Mouse (Mus musculus) cerebellum, adult 11-12 months (tissue): Measurements from ENCODE around the gene Glrp1.
A peak's percentile ranks its signal among the peaks of the same experiment; 100 is the strongest.

ENCODE experiments used
- DNase-seq: peaks from one replicate; pipeline ENCODE4 v3.0.0; 2022

Gene Glrp1

GRCm38 (mm10) chr1:88509789-88510188 is at the start of gene Glrp1:
Gene Glrp1, minus strand, starts transcription at chr1:88510066.
- DNase-seq, result no peak

GRCm38 (mm10) chr1:88559258-88559657 is 49.4 kb upstream of the Glrp1 start:
- DNase-seq, result no peak

GRCm38 (mm10) chr1:88558793-88559192 is 48.9 kb upstream of the Glrp1 start:
- no peak for DNase-seq

GRCm38 (mm10) chr1:88556401-88556800 is 46.5 kb upstream of the Glrp1 start:
- no peak for DNase-seq

- DNase-seq, result no peak
These were observed 43.8 kb upstream of the Glrp1 start for GRCm38 (mm10) chr1:88553500-88554187.

GRCm38 (mm10) chr1:88549263-88549662 is 39.4 kb upstream of the Glrp1 start:
- no peak for DNase-seq

GRCm38 (mm10) chr1:88547172-88547571 is 37.3 kb upstream of the Glrp1 start:
- DNase-seq, result no peak

GRCm38 (mm10) chr1:88543608-88544007 is 33.7 kb upstream of the Glrp1 start:
- DNase-seq, result no peak

- DNase-seq, result no peak
These were observed 30.0 kb upstream of the Glrp1 start for GRCm38 (mm10) chr1:88539823-88540222.

GRCm38 (mm10) chr1:88539256-88539655 is 29.4 kb upstream of the Glrp1 start:
- no peak for DNase-seq

GRCm38 (mm10) chr1:88536308-88536707 is 26.4 kb upstream of the Glrp1 start:
- no peak for DNase-seq

GRCm38 (mm10) chr1:88534091-88534490 is 24.2 kb upstream of the Glrp1 start:
- DNase-seq, result no peak

- DNase-seq, result no peak
These were observed 16.3 kb upstream of the Glrp1 start for GRCm38 (mm10) chr1:88526161-88526560.

- DNase-seq, result no peak
These were observed 15.8 kb upstream of the Glrp1 start for GRCm38 (mm10) chr1:88525622-88526021.

GRCm38 (mm10) chr1:88521170-88521747 is 11.4 kb upstream of the Glrp1 start:
- no peak for DNase-seq

- DNase-seq, result no peak
These were observed 3.7 kb upstream of the Glrp1 start for GRCm38 (mm10) chr1:88513613-88514012.

- DNase-seq, result no peak
These were observed 2.0 kb downstream of the Glrp1 start for GRCm38 (mm10) chr1:88507886-88508285.

GRCm38 (mm10) chr1:88507214-88507613 is 2.7 kb downstream of the Glrp1 start:
- peak; percentile 25 for DNase-seq

GRCm38 (mm10) chr1:88506412-88506811 is 3.5 kb downstream of the Glrp1 start:
- DNase-seq, result no peak

- DNase-seq, result no peak
These were observed 4.2 kb downstream of the Glrp1 start for GRCm38 (mm10) chr1:88505697-88506096.

GRCm38 (mm10) chr1:88504531-88504945 is 5.3 kb downstream of the Glrp1 start:
- DNase-seq, result no peak

- DNase-seq, result no peak
These were observed 7.0 kb downstream of the Glrp1 start for GRCm38 (mm10) chr1:88502822-88503221.

GRCm38 (mm10) chr1:88499230-88499737 is 10.6 kb downstream of the Glrp1 start:
- no peak for DNase-seq

- DNase-seq, result no peak
These were observed 12.5 kb downstream of the Glrp1 start for GRCm38 (mm10) chr1:88497407-88497806.

- no peak for DNase-seq
These were observed 17.5 kb downstream of the Glrp1 start for GRCm38 (mm10) chr1:88492415-88492814.
